Mouse (Mus musculus): ENCODE measurements at regions not wholly inside any gene's neighbourhood (a gene's known extent, or its start where the extent isn't known, plus 50 kb on each side); places are given as distances from the start of the nearest gene placed in this dataset.

GRCm38 (mm10) chr10:117440225-117440976 lies 60.6 kb upstream of the Cpsf6 start:
- TF ChIP-seq CTCF (IDR thresholded peaks at IDR 0.05) (no peak), EP300 (IDR thresholded peaks at IDR 0.05) (no peak)

Data from lung, postnatal 0 days (tissue).